Mouse (Mus musculus) olfactory bulb, adult 2 months (tissue): ENCODE measurements around the gene Adnp. TPM values are rescaled to one million over a fixed set of nuclear protein-coding genes. Genes with fewer than 3 reads are reported as not detected.

Experiments
- H3K27ac ChIP-seq: fragments of 200-500 bp; 2 replicates; pipeline ENCODE4 v1.5.1; 2012; ENCODE audit warnings: low read depth, low read length; ENCODE audit not compliant: insufficient read depth
- H3K4me1 ChIP-seq: fragments of 200-500 bp; 2 replicates; pipeline ENCODE4 v1.6.1; 2012; ENCODE audit warnings: low read length; ENCODE audit not compliant: control insufficient read depth, insufficient read depth
- H3K4me3 ChIP-seq: fragments of 200-500 bp; 2 replicates; pipeline ENCODE4 v1.5.1; 2012; ENCODE audit warnings: mild to moderate bottlenecking, low read depth, low read length, moderate library complexity; ENCODE audit not compliant: insufficient read depth
- CTCF ChIP-seq: fragments of 200-500 bp; IDR thresholded peaks from 2 replicates; pipeline ENCODE4 v1.5.1; 2012; ENCODE audit warnings: low read depth, mild to moderate bottlenecking, low read length, moderate library complexity; ENCODE audit not compliant: insufficient read depth
- POLR2A ChIP-seq: fragments of 200-500 bp; IDR thresholded peaks from 2 replicates; pipeline ENCODE4 v1.6.1; 2012; ENCODE audit warnings: mild to moderate bottlenecking, low read depth, low read length, moderate library complexity; ENCODE audit not compliant: insufficient read depth
- WGBS: fragments of 180-500 bp; shearing (Covaris S2); methylation state at CpG from one replicate; pipeline ENCODE4 v1.1.7; 2018; 5-methylcytosine and 5-hydroxymethylcytosine counted together
- polyA plus RNA-seq: library from polyadenylated mRNA; stranded (reverse); fragments of >200 nt; gene quantifications from 2 replicates; pipeline ENCODE4 v1.2.4, GENCODE M21; 2012; ENCODE audit warnings: low replicate concordance; ENCODE audit not compliant: missing spikeins, insufficient read depth, insufficient read length

Gene Adnp
- polyA plus RNA-seq: 82.3 TPM in 1 of 2 replicates, not detected in the other

DNA sequence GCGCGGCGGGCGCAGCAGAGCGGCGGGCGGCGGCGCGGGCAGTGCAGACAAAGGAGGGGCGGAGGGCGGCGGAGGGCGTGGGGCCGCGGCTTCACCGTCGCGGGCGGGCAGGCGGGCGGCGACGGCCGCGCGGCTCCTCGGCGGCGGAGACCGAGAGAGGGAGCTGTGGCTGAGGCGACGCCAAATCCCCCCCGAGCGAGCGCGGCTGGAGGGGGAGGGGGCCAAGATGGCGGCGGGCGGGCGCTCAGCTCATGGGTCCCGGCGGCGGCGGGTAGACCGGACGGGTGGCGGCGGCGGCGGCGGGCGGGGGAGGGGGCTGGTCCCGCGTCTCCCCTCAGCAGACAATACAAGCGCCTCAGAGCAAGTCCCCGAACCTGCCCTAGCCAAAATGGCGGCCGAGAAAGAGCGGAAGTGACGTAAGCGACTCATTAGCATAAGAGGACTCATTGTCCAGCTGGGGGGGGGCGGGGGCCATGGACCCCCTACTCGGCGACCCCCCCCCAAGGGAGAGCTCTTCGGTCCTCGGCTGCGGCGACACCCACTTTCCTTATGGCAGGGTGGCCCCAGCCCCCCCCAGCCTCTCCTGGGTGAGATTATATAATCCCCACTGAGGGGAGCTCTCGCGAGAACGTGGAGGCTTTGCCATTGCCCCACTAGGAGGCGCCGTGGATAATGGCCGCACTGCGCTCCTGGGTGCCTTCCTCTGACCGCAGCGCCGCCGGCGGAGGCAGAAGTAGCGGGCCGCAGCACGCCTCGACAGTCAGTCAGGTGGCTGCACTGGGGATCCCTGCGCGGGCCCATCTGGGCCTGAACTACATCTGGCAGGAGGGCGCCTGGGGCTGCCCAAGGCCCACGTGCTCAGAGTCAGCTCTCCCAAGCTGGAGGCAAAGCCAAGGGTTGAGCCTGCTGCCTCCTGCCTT lies at the start of gene Adnp:
TSS of gene Adnp (minus strand) at position 388 of the 920 bp plus-strand sequence.
- TF ChIP-seq POLR2A (peak; percentile 44; the same call in 1 of the 2 replicates), CTCF (peak; percentile 66)
- WGBS: 2% methylated on average over 82 of the region's 89 CpGs
- H3K4me3 ChIP-seq: peak within 1 kb of the TSS; percentile 92
- H3K4me1 ChIP-seq: peaks cover 8% of the 10 kb centered on the region
- H3K27ac ChIP-seq: peak within 1 kb of the TSS; percentile 99

DNA sequence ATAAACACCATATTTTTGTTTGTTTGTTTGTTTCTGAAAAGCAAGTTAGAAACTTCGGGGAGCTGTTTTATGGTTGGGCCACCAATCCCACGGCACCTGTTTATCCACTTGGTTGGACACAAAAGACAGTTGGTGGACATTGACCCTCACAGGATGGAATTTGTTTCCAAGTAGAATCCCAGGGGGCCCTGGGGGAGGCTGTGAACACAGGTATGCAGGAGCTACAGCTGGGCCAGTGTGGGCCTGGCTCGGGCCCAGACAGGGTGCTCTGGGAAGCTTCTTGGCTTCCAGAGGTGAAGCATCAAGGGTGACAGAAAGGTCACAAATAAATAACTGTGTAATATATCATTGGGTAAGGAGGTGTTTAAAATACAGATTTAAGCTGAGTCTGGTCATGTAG lies 49.6 kb upstream of the Adnp start:
- no peak overlapping the region for H3K4me3 ChIP-seq
- H3K4me1 ChIP-seq: peaks cover 5% of the 10 kb centered on the region; the same call in 1 of the 2 replicates
- 82% methylated on average over 3 of the region's 3 CpGs for WGBS
- TF ChIP-seq CTCF: no peak
- no peak for TF ChIP-seq POLR2A
- H3K27ac ChIP-seq: no peak overlapping the region

DNA sequence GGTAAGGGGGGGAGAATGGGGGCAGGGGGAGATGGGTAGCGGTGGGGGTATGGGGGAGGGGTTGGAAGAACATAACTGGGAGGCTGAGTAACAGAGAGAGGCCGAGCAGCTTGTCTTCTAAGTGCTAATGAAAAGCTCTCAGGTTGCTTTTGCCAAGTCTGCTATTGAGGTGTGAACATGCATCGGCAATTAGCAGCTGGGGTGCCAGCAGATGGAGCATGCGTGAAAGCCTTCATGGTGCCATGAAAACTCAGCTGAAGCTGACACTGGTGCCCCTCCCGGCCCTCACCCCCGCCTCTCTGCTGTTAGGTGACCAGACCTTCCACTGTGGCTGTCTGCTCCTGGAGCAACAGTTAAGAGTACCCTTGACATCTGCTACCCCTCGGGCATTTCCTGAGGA lies 46.9 kb upstream of the Adnp start:
- H3K4me1 ChIP-seq: no peaks in the 10 kb centered on the region
- TF ChIP-seq POLR2A (no peak), CTCF (no peak)
- WGBS: 56% methylated on average over 7 of the region's 7 CpGs
- H3K4me3 ChIP-seq: no peak overlapping the region
- H3K27ac ChIP-seq: no peak overlapping the region

DNA sequence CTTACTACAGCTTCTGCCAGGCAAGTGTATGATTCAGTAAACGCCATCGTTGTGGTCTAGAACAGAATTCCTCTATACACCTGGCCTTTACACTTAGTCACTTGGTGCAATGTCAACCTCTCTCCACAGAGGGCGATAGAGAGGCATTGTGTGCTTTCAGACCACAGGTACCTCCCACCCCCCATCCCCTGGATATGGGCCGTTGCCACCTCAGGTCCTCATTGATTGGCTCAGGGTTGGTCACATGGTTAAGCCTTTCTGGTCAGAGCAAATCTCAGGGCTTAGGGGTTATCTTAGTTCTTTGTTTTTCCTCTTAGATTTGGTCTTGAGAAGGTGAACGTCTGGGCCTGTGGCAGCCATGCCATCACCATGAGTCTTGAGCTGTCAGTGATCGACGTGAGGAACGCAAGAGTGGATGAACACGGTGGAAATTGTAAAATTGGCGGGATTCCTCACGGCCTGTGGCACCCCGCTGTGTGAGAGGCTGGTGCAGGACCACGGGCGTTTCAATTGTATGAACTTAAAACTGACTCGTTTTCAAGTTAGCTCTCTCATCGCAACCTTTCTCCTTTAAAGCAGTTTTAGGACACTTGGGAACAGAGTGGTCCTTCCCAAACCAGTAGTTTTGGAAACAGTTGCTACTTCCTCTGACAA lies 45.9 kb upstream of the Adnp start:
- 15% methylated on average over 16 of the region's 16 CpGs for WGBS
- no peak overlapping the region for H3K27ac ChIP-seq

DNA sequence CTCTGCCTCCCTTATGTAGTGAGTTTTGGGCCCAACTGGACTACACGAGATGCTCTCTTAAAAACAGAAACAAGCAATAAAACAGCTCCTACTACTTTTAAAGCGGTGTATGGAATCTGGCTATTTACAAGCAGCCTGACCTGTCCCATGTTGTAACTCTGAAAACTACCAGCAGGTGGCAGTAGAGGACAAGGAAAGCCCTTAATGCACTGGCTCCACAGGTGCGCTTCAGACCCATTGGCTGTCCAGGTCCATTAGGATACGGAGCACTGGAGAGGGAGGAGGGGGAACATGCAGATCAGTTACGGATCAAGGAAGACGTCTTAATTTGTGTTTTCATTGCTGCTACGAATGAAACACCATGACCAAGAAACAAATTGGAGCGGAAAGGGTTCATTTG lies 43.4 kb upstream of the Adnp start:
- no peaks in the 10 kb centered on the region for H3K4me1 ChIP-seq
- no peak overlapping the region for H3K27ac ChIP-seq
- 15% methylated on average over 8 of the region's 8 CpGs for WGBS
- no peak overlapping the region for H3K4me3 ChIP-seq
- TF ChIP-seq POLR2A (no peak), CTCF (peak; percentile 63)

More for the DNA sequence above, 45.9 kb upstream of the Adnp start:
- no peak overlapping the region for H3K4me3 ChIP-seq
- no peaks in the 10 kb centered on the region for H3K4me1 ChIP-seq
- TF ChIP-seq POLR2A: no peak
- peak; percentile 39; the same call in 1 of the 2 replicates for TF ChIP-seq CTCF

DNA sequence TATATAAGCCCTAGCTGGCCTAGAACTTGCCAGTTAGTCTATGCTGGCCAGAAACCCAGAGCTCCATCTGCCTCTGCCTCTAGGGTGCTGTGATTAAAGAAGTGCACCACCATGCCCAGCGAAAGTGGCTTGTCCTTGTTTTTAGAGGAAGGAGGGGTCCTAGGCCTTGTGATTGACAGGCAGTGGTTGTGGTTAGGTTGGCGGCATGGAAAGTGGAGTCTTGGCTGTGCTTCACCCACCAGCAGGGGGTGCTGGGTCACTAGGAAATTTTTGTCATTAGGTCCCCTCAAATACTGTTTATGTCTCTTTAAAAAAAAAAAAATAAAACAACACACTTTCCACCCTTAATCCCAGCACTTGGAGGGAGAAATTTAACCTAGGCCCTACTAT lies 41.9 kb upstream of the Adnp start:
- Histone ChIP-seq H3K4me3 (no peak overlapping the region), H3K4me1 (no peaks in the 10 kb centered on the region), H3K27ac (no peak overlapping the region)
- no peak for TF ChIP-seq CTCF
- TF ChIP-seq POLR2A: no peak
- WGBS: 41% methylated on average over 2 of the region's 2 CpGs

DNA sequence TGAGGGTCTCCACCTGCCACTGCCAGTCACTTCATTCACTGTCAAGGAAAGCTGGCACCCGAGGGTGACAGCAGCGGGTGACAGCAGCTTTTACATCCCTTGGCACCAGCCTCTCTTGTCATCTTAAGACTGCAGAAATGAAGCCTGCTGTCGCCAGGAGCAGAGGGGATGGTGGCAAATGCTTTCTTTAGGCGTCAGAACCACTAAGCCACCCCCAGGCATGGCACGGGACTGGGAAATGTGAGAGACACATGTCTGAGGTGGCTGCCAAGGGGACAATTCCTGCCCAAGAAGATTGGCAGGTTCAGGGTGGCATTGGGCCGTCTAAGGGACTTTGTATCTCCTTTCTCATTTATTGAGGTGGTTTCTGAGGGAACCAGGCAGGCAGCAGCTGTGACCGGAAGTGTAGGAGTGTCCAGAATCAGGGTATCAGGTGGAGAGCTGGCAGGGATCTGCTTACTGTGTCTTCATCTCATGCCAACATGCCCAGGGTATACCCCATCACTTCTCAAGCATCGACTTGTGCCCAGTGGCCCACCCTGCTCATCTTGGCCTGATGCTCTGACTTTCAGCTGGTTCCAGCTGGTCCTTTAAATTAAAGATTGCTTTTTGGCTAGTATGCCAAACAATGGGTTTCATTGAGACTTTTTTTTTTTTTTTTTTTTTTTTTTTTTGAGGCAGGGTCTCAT lies 41.4 kb upstream of the Adnp start:
- no peak for TF ChIP-seq CTCF
- TF ChIP-seq POLR2A: no peak
- 61% methylated on average over 8 of the region's 8 CpGs for WGBS
- H3K4me1 ChIP-seq: no peaks in the 10 kb centered on the region
- no peak overlapping the region for H3K27ac ChIP-seq
- no peak overlapping the region for H3K4me3 ChIP-seq

DNA sequence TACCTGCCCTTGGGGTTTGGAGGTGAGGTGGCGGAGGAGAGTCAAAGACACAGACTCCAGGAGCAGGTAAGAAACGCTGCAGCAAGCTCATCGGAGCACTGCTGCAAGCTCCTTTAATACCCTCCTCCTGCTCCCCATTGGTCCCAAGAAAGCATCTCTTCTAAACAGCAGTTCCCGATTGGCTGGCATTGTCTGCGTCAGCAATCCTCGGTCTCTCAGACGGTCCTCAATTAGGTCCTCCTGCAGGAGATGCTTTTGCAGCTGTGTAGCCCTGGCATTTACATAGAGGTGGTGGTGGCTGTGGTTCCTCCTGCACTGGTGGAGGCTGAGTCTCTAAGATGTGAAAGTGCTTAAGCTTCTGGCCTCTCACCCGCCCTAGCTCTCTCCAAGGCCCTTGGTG lies 38.7 kb upstream of the Adnp start:
- no peak for TF ChIP-seq CTCF
- TF ChIP-seq POLR2A: no peak
- Histone ChIP-seq H3K4me1 (no peaks in the 10 kb centered on the region), H3K27ac (no peak overlapping the region), H3K4me3 (no peak overlapping the region)
- 53% methylated on average over 8 of the region's 8 CpGs for WGBS

DNA sequence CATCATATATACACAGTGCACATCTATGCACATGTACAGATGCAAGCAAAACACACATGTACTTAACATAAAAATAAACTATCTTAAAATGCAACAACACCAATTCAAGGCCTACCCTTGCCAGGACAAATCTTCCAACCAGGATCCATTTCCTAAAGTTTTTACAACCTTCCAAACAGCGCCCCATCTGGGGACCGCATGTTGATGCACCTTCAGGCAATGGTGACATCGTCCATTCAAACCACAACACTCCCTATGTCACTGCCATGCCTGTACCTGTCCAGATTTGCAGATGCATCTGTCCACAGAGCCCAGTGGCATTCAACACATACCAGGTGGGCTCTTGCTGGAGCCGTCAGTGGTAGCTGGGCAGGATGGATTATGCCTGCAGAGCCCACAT lies 36.4 kb upstream of the Adnp start:
- Histone ChIP-seq H3K27ac (no peak overlapping the region), H3K4me3 (no peak overlapping the region), H3K4me1 (no peaks in the 10 kb centered on the region)
- 80% methylated on average over 4 of the region's 4 CpGs for WGBS
- TF ChIP-seq POLR2A (no peak), CTCF (no peak)

DNA sequence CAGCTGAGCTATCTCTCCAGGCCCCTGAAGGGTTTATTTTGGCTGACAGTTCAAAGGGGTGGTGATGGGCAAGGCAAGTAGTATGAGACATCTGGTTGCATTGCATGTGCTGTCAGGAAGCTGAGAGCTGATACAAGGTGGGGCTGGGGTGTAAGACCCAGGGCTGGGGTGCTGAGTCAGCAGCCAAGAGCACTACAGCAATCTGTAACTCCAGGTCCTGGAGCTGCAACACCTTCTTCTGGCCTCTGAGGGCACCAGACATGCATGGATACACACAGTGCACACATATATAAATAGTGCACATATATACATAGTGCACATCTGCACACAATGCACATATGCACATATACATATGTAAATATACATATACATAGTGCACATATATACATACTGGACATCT lies 35.9 kb upstream of the Adnp start:
- no peak overlapping the region for H3K27ac ChIP-seq
- no peak overlapping the region for H3K4me3 ChIP-seq
- TF ChIP-seq POLR2A (no peak), CTCF (no peak)
- H3K4me1 ChIP-seq: no peaks in the 10 kb centered on the region
